Mouse (Mus musculus): ENCODE data around the gene Atp6v1g2. TPM values are rescaled to one million over a fixed set of nuclear protein-coding genes. Genes with fewer than 3 reads are reported as not detected.

Gene Atp6v1g2
- polyA plus RNA-seq (2016; fragmentation: Nextera tagmentation; extraction: Ambion mirVana): 18.8 and 19.6 TPM in 2 replicates

GRCm38 (mm10) chr17:35233114-35233980 lies at the start of gene Atp6v1g2:
Gene Atp6v1g2 (plus strand): TSS chr17:35233660.
- Histone ChIP-seq H3K4me1 (peaks cover 27% of the 10 kb centered on the region), H3K27me3 (no peaks in the 10 kb centered on the region), H3K4me2 (replicated peaks) (peak within 1 kb of the TSS; percentile 86), H3K4me3 (peak within 1 kb of the TSS; percentile 66), H3K27ac (replicated peaks) (peak within 1 kb of the TSS; percentile 95; the same call in 1 of the 2 replicates), H3K9me3 (no peaks in the 10 kb centered on the region), H3K36me3 (peaks cover 37% of the 10 kb centered on the region), H3K9ac (replicated peaks) (peak within 1 kb of the TSS; percentile 86; the same call in 1 of the 2 replicates)
- WGBS: 86% methylated on average over 18 of the region's 18 CpGs
- ATAC-seq (ENCODE audit: low FRiP score, low read depth): no peak

GRCm38 (mm10) chr17:35185639-35186611 lies 47.5 kb upstream of the Atp6v1g2 start:
- 0 out of 2 replicates have a peak, but pooled peaks have one; percentile 47 for ATAC-seq (ENCODE audit: low FRiP score, low read depth)
- H3K4me2 ChIP-seq (replicated peaks): peak overlapping the region; percentile 56
- H3K27me3 ChIP-seq: no peaks in the 10 kb centered on the region
- H3K4me1 ChIP-seq: peaks cover 13% of the 10 kb centered on the region
- 5% methylated on average over 17 of the region's 18 CpGs for WGBS
- no peaks in the 10 kb centered on the region for H3K36me3 ChIP-seq
- H3K9me3 ChIP-seq: no peaks in the 10 kb centered on the region
- H3K4me3 ChIP-seq: peak overlapping the region; percentile 35
- peak overlapping the region; percentile 65 for H3K27ac ChIP-seq (replicated peaks)
- H3K9ac ChIP-seq (replicated peaks): peak overlapping the region; percentile 39

GRCm38 (mm10) chr17:35186681-35187080 lies 46.8 kb upstream of the Atp6v1g2 start:
- Histone ChIP-seq H3K9me3 (no peaks in the 10 kb centered on the region), H3K27ac (replicated peaks) (peak overlapping the region; percentile 65), H3K4me2 (replicated peaks) (peak overlapping the region; percentile 56), H3K9ac (replicated peaks) (peak overlapping the region; percentile 39), H3K4me3 (peak overlapping the region; percentile 35), H3K36me3 (no peaks in the 10 kb centered on the region), H3K27me3 (no peaks in the 10 kb centered on the region), H3K4me1 (peaks cover 13% of the 10 kb centered on the region)
- no peak for ATAC-seq (ENCODE audit: low FRiP score, low read depth)
- 3% methylated on average over 4 of the region's 4 CpGs for WGBS

GRCm38 (mm10) chr17:35187345-35187744 lies 46.1 kb upstream of the Atp6v1g2 start:
- H3K4me2 ChIP-seq (replicated peaks): no peak overlapping the region
- WGBS: 79% methylated on average over 4 of the region's 4 CpGs
- ATAC-seq (ENCODE audit: low FRiP score, low read depth): no peak

GRCm38 (mm10) chr17:35187959-35188610 lies 45.4 kb upstream of the Atp6v1g2 start, which contains the start of gene Lst1:
Gene Lst1 (minus strand): TSS chr17:35188439.
- no peak within 1 kb of the TSS for H3K27ac ChIP-seq (replicated peaks)
- 64% methylated on average over 7 of the region's 7 CpGs for WGBS
- no peak within 1 kb of the TSS for H3K9ac ChIP-seq (replicated peaks)
- peaks cover 13% of the 10 kb centered on the region for H3K4me1 ChIP-seq
- H3K4me2 ChIP-seq (replicated peaks): no peak within 1 kb of the TSS
- no peak for ATAC-seq (ENCODE audit: low FRiP score, low read depth)
- no peaks in the 10 kb centered on the region for H3K27me3 ChIP-seq
- H3K4me3 ChIP-seq: no peak within 1 kb of the TSS
- H3K9me3 ChIP-seq: no peaks in the 10 kb centered on the region
- H3K36me3 ChIP-seq: no peaks in the 10 kb centered on the region

More at GRCm38 (mm10) chr17:35187345-35187744, 46.1 kb upstream of the Atp6v1g2 start:
- H3K4me3 ChIP-seq: no peak overlapping the region
- H3K27ac ChIP-seq (replicated peaks): no peak overlapping the region
- H3K9me3 ChIP-seq: no peaks in the 10 kb centered on the region
- H3K9ac ChIP-seq (replicated peaks): no peak overlapping the region
- H3K27me3 ChIP-seq: no peaks in the 10 kb centered on the region
- H3K36me3 ChIP-seq: no peaks in the 10 kb centered on the region
- H3K4me1 ChIP-seq: peaks cover 13% of the 10 kb centered on the region

- H3K9me3 ChIP-seq: no peaks in the 10 kb centered on the region
- H3K9ac ChIP-seq (replicated peaks): no peak overlapping the region
- H3K4me3 ChIP-seq: no peak overlapping the region
- no peak for ATAC-seq (ENCODE audit: low FRiP score, low read depth)
- WGBS: 66% methylated on average over 1 of the region's 1 CpGs
- H3K4me2 ChIP-seq (replicated peaks): no peak overlapping the region
- H3K36me3 ChIP-seq: no peaks in the 10 kb centered on the region
- H3K27ac ChIP-seq (replicated peaks): no peak overlapping the region
- H3K27me3 ChIP-seq: peaks cover 4% of the 10 kb centered on the region
- H3K4me1 ChIP-seq: peaks cover 13% of the 10 kb centered on the region
Measured at GRCm38 (mm10) chr17:35189186-35189585, 44.3 kb upstream of the Atp6v1g2 start.

GRCm38 (mm10) chr17:35190096-35190495 lies 43.4 kb upstream of the Atp6v1g2 start:
- no peak overlapping the region for H3K9ac ChIP-seq (replicated peaks)
- no peaks in the 10 kb centered on the region for H3K9me3 ChIP-seq
- 69% methylated on average over 4 of the region's 4 CpGs for WGBS
- H3K4me3 ChIP-seq: no peak overlapping the region
- H3K4me1 ChIP-seq: peaks cover 13% of the 10 kb centered on the region
- no peak overlapping the region for H3K4me2 ChIP-seq (replicated peaks)
- no peak for ATAC-seq (ENCODE audit: low FRiP score, low read depth)
- peaks cover 13% of the 10 kb centered on the region for H3K27me3 ChIP-seq
- no peak overlapping the region for H3K27ac ChIP-seq (replicated peaks)
- no peaks in the 10 kb centered on the region for H3K36me3 ChIP-seq

GRCm38 (mm10) chr17:35191723-35192122 lies 41.7 kb upstream of the Atp6v1g2 start:
- peaks cover 11% of the 10 kb centered on the region for H3K4me1 ChIP-seq
- no peaks in the 10 kb centered on the region for H3K9me3 ChIP-seq
- H3K9ac ChIP-seq (replicated peaks): no peak overlapping the region
- H3K4me2 ChIP-seq (replicated peaks): no peak overlapping the region
- no peak for ATAC-seq (ENCODE audit: low FRiP score, low read depth)
- 70% methylated on average over 2 of the region's 2 CpGs for WGBS
- no peaks in the 10 kb centered on the region for H3K36me3 ChIP-seq
- H3K4me3 ChIP-seq: no peak overlapping the region
- no peak overlapping the region for H3K27ac ChIP-seq (replicated peaks)
- H3K27me3 ChIP-seq: peaks cover 29% of the 10 kb centered on the region

GRCm38 (mm10) chr17:35192924-35193323 lies 40.5 kb upstream of the Atp6v1g2 start:
- H3K4me1 ChIP-seq: peaks cover 11% of the 10 kb centered on the region
- no peaks in the 10 kb centered on the region for H3K36me3 ChIP-seq
- H3K4me2 ChIP-seq (replicated peaks): no peak overlapping the region
- no peak overlapping the region for H3K27ac ChIP-seq (replicated peaks)
- no peak overlapping the region for H3K4me3 ChIP-seq
- peaks cover 36% of the 10 kb centered on the region for H3K27me3 ChIP-seq
- no peak overlapping the region for H3K9ac ChIP-seq (replicated peaks)
- WGBS: 82% methylated on average over 5 of the region's 5 CpGs
- no peak for ATAC-seq (ENCODE audit: low FRiP score, low read depth)
- H3K9me3 ChIP-seq: no peaks in the 10 kb centered on the region

- ATAC-seq (ENCODE audit: low FRiP score, low read depth): no peak
- H3K4me3 ChIP-seq: peak within 1 kb of the TSS; percentile 40
- H3K27me3 ChIP-seq: peaks cover 39% of the 10 kb centered on the region
- WGBS: 74% methylated on average over 28 of the region's 28 CpGs
- H3K9me3 ChIP-seq: no peaks in the 10 kb centered on the region
- peaks cover 11% of the 10 kb centered on the region for H3K4me1 ChIP-seq
- no peak within 1 kb of the TSS for H3K9ac ChIP-seq (replicated peaks)
- H3K36me3 ChIP-seq: no peaks in the 10 kb centered on the region
- peak within 1 kb of the TSS; percentile 70 for H3K4me2 ChIP-seq (replicated peaks)
- no peak within 1 kb of the TSS for H3K27ac ChIP-seq (replicated peaks)
Measured at GRCm38 (mm10) chr17:35193881-35194843, 39.3 kb upstream of the Atp6v1g2 start, which contains the start of gene Ltb. Gene Ltb (plus strand): TSS chr17:35194439.
